Mouse (Mus musculus) hindbrain, postnatal 0 days (tissue): ENCODE results near the gene Ttyh2. TPM values are rescaled to one million over a fixed set of nuclear protein-coding genes. Genes with fewer than 3 reads are reported as not detected.

Source experiments
- ATAC-seq: fragments of 200-750 bp; cut with Nextera tagmentation; 2 replicates; pipeline ENCODE4 v1.8.0; 2017; ENCODE audit warnings: mild to moderate bottlenecking, moderate TSS enrichment, moderate library complexity
- DNase-seq: peaks from one replicate; pipeline ENCODE4 v3.0.0-alpha.2; 2015; ENCODE audit warnings: low spot score
- H3K27ac ChIP-seq: fragments of 300-500 bp; sonication (generic); 2 replicates; pipeline ENCODE4 v1.5.1; 2014; ENCODE audit warnings: mild to moderate bottlenecking
- H3K27me3 ChIP-seq: fragments of 300-500 bp; sonication (generic); 2 replicates; pipeline ENCODE4 v1.6.1; 2014; ENCODE audit warnings: low read length, mixed read lengths; ENCODE audit not compliant: insufficient read depth
- H3K36me3 ChIP-seq: fragments of 300-500 bp; sonication (generic); 2 replicates; pipeline ENCODE4 v1.6.1; 2014; ENCODE audit warnings: low read length, mixed read lengths; ENCODE audit not compliant: insufficient read depth
- H3K4me1 ChIP-seq: fragments of 300-500 bp; sonication (generic); 2 replicates; pipeline ENCODE4 v1.6.1; 2014; ENCODE audit warnings: antibody characterized with exemption, low read length, mixed read lengths; ENCODE audit not compliant: insufficient read depth
- H3K4me2 ChIP-seq: fragments of 300-500 bp; sonication (generic); 2 replicates; pipeline ENCODE4 v1.6.1; 2014; ENCODE audit warnings: low read depth, mild to moderate bottlenecking, low read length, moderate library complexity, mixed read lengths
- H3K4me3 ChIP-seq: fragments of 300-500 bp; sonication (generic); 2 replicates; pipeline ENCODE4 v1.5.1; 2014; ENCODE audit warnings: low read length
- H3K9ac ChIP-seq: fragments of 300-500 bp; sonication (generic); replicated peaks from 2 replicates; pipeline ENCODE4 v1.6.1; 2014; ENCODE audit warnings: mild to moderate bottlenecking, low read length, moderate library complexity, mixed read lengths
- H3K9me3 ChIP-seq: fragments of 300-500 bp; sonication (generic); 2 replicates; pipeline ENCODE4 v1.6.1; 2016; ENCODE audit warnings: low read length, mixed read lengths
- CTCF ChIP-seq: IDR thresholded peaks from 2 replicates; pipeline ENCODE4 v1.5.1; 2016; ENCODE audit warnings: antibody characterized with exemption, control low read depth, low read depth
- WGBS: fragments of 180-500 bp; shearing (Covaris S2); extraction: QIAGEN DNeasy Blood & Tissue Kit; methylation state at CpG from one replicate; pipeline ENCODE4 v1.1.7; 2014; 5-methylcytosine and 5-hydroxymethylcytosine counted together
- polyA plus RNA-seq: library from polyadenylated mRNA; unstranded; fragments of >200 nt; fragmentation: Nextera tagmentation; extraction: Ambion mirVana; gene quantifications from 2 replicates; pipeline ENCODE4 v1.2.1, GENCODE M21; 2015
- total RNA-seq: library from RNA; depleted of rRNA; stranded (reverse); fragments of >200 nt; gene quantifications from 2 replicates; pipeline ENCODE4 v1.2.3, GENCODE M21; 2014

Ttyh2 gene
- total and polyA plus RNA-seq, 2 experiments from 2014 or later, result 38.6 to 75.8 TPM

DNA sequence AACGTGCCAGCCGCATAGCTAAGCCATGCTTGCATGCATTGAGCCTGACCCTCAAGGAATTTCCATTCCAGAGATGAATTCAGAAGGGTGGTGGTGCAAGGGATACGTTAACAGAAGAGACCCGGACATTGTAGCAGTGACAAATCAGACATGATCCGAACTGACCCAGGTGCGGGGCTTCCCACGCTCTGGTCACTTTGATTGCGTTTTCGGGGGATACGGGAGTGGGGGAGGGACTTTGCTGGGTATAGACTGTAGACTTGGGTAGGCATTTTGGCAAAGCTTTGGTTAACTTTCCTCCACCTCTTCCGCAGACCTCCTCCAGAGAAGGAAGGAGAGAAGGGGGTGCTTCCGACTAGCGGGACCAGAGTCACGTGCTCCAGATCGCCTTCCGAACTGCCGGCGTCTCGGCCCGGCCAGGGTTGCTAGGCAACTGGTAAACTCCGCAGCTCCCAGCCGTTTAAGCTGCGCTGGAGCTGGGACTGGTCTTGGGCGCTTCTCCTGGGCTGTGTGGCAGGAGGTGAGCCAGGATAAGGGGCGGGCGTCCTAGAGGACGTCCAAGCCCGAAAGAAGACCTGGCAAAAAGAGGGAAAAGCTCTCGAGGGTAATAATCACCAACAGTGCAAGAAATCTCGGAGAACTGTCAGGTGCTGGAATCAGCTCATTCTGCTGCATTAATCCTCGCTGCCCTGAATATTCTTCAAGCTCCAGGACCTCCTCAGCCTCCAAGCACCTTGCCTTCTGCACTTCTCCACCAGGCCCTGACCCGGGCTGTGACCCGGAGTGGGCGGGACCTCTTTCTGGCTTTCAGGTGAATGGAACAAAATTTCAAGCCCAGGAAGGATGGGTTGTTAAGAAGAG lies 52.0 kb downstream of the Ttyh2 start, which contains the start of gene Dnaic2:
Gene Dnaic2, plus strand, starts transcription at position 444 of the 861 bp plus-strand sequence.
- Histone ChIP-seq H3K36me3 (no peaks in the 10 kb centered on the region), H3K4me3 (peak within 1 kb of the TSS; percentile 33), H3K9me3 (no peaks in the 10 kb centered on the region), H3K4me2 (peak within 1 kb of the TSS; percentile 65), H3K27me3 (no peaks in the 10 kb centered on the region), H3K9ac (peak within 1 kb of the TSS; percentile 13; the same call in 1 of the 2 replicates), H3K27ac (no peak within 1 kb of the TSS), H3K4me1 (0 out of 2 replicates have a peak, but pooled peaks cover 10% of the 10 kb centered on the region)
- 9% methylated on average over 34 of the region's 34 CpGs for WGBS
- peak; percentile 88 for ATAC-seq
- TF ChIP-seq CTCF, result no peak
- DNase-seq, result peak; percentile 87

GRCm38 (mm10) chr11:114727826-114728186 lies 52.6 kb downstream of the Ttyh2 start:
- Histone ChIP-seq H3K9ac (no peak overlapping the region), H3K36me3 (no peaks in the 10 kb centered on the region), H3K4me2 (peak overlapping the region; percentile 65), H3K4me3 (peak overlapping the region; percentile 33; the same call in 1 of the 2 replicates), H3K27ac (no peak overlapping the region), H3K4me1 (0 out of 2 replicates have a peak, but pooled peaks cover 10% of the 10 kb centered on the region), H3K27me3 (no peaks in the 10 kb centered on the region), H3K9me3 (no peaks in the 10 kb centered on the region)
- ATAC-seq (no peak), DNase-seq (no peak)
- no peak for TF ChIP-seq CTCF
- 35% methylated on average over 5 of the region's 5 CpGs for WGBS

DNA sequence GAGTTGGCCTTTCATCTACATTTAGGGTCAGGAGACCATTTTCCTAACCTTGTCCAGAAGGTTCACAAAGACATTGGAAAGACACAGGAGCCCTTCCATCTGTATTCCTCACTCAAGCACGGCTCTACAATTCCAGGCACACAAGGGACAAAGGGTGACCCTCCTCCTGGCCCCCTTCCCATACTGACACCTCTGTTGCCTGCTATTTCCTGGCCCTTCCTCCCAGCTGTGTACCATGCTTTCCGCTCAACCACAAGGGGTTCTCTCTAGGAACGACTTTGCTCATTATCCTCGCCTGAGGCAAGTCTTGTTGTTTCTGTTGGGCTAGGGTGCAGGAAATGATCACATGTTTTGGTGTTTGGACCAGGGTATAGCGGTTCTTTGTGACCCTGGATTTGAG lies 53.1 kb downstream of the Ttyh2 start:
- no peaks in the 10 kb centered on the region for H3K9me3 ChIP-seq
- H3K4me1 ChIP-seq, result 0 out of 2 replicates have a peak, but pooled peaks cover 10% of the 10 kb centered on the region
- ATAC-seq (no peak), DNase-seq (no peak)
- no peaks in the 10 kb centered on the region for H3K36me3 ChIP-seq
- TF ChIP-seq CTCF, result no peak
- H3K4me3 ChIP-seq, result no peak overlapping the region
- H3K27ac ChIP-seq, result no peak overlapping the region
- H3K27me3 ChIP-seq, result no peaks in the 10 kb centered on the region
- no peak overlapping the region for H3K9ac ChIP-seq
- no peak overlapping the region for H3K4me2 ChIP-seq
- 45% methylated on average over 5 of the region's 5 CpGs for WGBS

- H3K36me3 ChIP-seq, result no peaks in the 10 kb centered on the region
- no peak for DNase-seq
- no peak overlapping the region for H3K4me2 ChIP-seq
- ATAC-seq, result no peak
- no peaks in the 10 kb centered on the region for H3K27me3 ChIP-seq
- no peak for TF ChIP-seq CTCF
- H3K4me3 ChIP-seq, result no peak overlapping the region
- H3K9me3 ChIP-seq, result no peaks in the 10 kb centered on the region
- H3K4me1 ChIP-seq, result 0 out of 2 replicates have a peak, but pooled peaks cover 10% of the 10 kb centered on the region
- 55% methylated on average over 6 of the region's 6 CpGs for WGBS
- no peak overlapping the region for H3K9ac ChIP-seq
- no peak overlapping the region for H3K27ac ChIP-seq
Measured at GRCm38 (mm10) chr11:114729832-114730363, 54.7 kb downstream of the Ttyh2 start.

DNA sequence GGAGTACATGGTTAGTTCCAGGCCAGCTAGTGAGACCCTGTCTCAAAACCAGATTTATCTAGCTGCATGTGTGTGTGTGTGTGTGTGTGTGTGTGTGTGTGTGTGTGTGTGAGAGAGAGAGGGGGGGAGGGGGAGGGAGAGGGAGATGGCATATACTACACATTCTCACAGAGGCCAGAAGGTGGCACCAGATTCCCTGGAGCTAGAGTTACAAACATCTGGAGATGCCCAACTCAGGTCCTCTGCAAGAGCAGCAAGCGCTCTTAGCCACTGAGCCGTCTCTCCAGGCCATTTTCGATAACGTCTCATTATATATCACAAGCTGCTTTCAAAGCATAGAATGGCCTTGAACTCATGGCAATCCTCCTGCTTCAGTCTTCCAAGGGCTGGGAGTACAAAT lies 56.5 kb downstream of the Ttyh2 start:
- WGBS, result 79% methylated on average over 4 of the region's 4 CpGs
- no peaks in the 10 kb centered on the region for H3K9me3 ChIP-seq
- no peak overlapping the region for H3K4me2 ChIP-seq
- H3K36me3 ChIP-seq, result no peaks in the 10 kb centered on the region
- H3K27me3 ChIP-seq, result no peaks in the 10 kb centered on the region
- ATAC-seq (no peak), DNase-seq (no peak)
- no peak overlapping the region for H3K27ac ChIP-seq
- TF ChIP-seq CTCF, result no peak
- no peak overlapping the region for H3K9ac ChIP-seq
- H3K4me3 ChIP-seq, result no peak overlapping the region
- H3K4me1 ChIP-seq, result 0 out of 2 replicates have a peak, but pooled peaks cover 10% of the 10 kb centered on the region

- no peak for DNase-seq
- Histone ChIP-seq H3K9ac (no peak overlapping the region), H3K27ac (no peak overlapping the region), H3K4me1 (0 out of 2 replicates have a peak, but pooled peaks cover under 1% of the 10 kb centered on the region), H3K36me3 (no peaks in the 10 kb centered on the region), H3K9me3 (no peaks in the 10 kb centered on the region), H3K27me3 (no peaks in the 10 kb centered on the region), H3K4me3 (no peak overlapping the region), H3K4me2 (no peak overlapping the region)
- 82% methylated on average over 22 of the region's 22 CpGs for WGBS
- no peak for TF ChIP-seq CTCF
- ATAC-seq, result no peak
Measured at GRCm38 (mm10) chr11:114732890-114733289, 57.7 kb downstream of the Ttyh2 start.

GRCm38 (mm10) chr11:114736111-114736510 lies 60.9 kb downstream of the Ttyh2 start:
- TF ChIP-seq CTCF, result peak; percentile 17; the same call in 1 of the 2 replicates
- no peak overlapping the region for H3K4me2 ChIP-seq
- H3K4me1 ChIP-seq, result no peaks in the 10 kb centered on the region
- no peak for DNase-seq
- no peak overlapping the region for H3K9ac ChIP-seq
- ATAC-seq, result no peak
- no peaks in the 10 kb centered on the region for H3K27me3 ChIP-seq
- no peaks in the 10 kb centered on the region for H3K9me3 ChIP-seq
- H3K4me3 ChIP-seq, result no peak overlapping the region
- 85% methylated on average over 2 of the region's 2 CpGs for WGBS
- H3K36me3 ChIP-seq, result no peaks in the 10 kb centered on the region
- H3K27ac ChIP-seq, result no peak overlapping the region
